Mouse (Mus musculus): ENCODE measurements around the gene G0s2. TPM values are rescaled to one million over a fixed set of nuclear protein-coding genes. Genes with fewer than 3 reads are reported as not detected.

The G0s2 gene
- total RNA-seq, 2 experiments from 2014 or later: 9.4 to 10.2 TPM

Other genes starting within 250 kb of the G0s2 start
- gene Syt14, start 237.4 kb downstream of the G0s2 start, total RNA-seq (2021): 10 to 100 TPM; 26.3 to 27.4 TPM
- gene Diexf, start 142.9 kb downstream of the G0s2 start, total RNA-seq (2021): 10 to 100 TPM; 24.4 to 26.8 TPM
- under 1 TPM; 0.81 to 0.92 TPM for gene Irf6, start 120.1 kb downstream of the G0s2 start, total RNA-seq (2021)
- 1 to 10 TPM; 4.1 to 4.8 TPM for gene A130010J15Rik, start 105.2 kb downstream of the G0s2 start, total RNA-seq (2021)
- gene Traf3ip3, start 71.5 kb downstream of the G0s2 start, total RNA-seq (2021): 1 to 10 TPM; 1.4 to 1.9 TPM
- gene Lamb3, start 65.5 kb downstream of the G0s2 start, total RNA-seq (2021): under 1 TPM; 0.81 to 0.89 TPM
- gene Hsd11b1, start 9.1 kb downstream of the G0s2 start, total RNA-seq (2021): 10 to 100 TPM; 38.2 to 40.7 TPM
- gene Camk1g, start 97.1 kb upstream of the G0s2 start, total RNA-seq (2021): 10 to 100 TPM; 23.5 to 26.6 TPM

All from layer of hippocampus, adult 18-20 months (tissue).